Comparison of ENCODE assay signal across 30 mouse cellular contexts in genomic region chr1:182157734-182158133, GRCm38 (mm10). TPM values are rescaled to one million over a fixed set of nuclear protein-coding genes. Genes with fewer than 3 reads are reported as not detected.
"Had no signal": no experiment of that assay in that cellular context is flagged by ENCODE, and none has a peak within 500 bp of the region (broad histone marks: within the 10 kb centered on the region; RNA-seq: fewer than 3 reads in every experiment).

No protein-coding gene starts in this region.

- H3K4me1 ChIP-seq: liver, embryonic 13.5 days; midbrain, embryonic 10.5 days; midbrain, embryonic 15.5 days had no signal

- H3K4me2 ChIP-seq: liver, embryonic 13.5 days; midbrain, embryonic 15.5 days had no signal

- DNase-seq: kidney, adult 18-20 months; kidney, adult 9 months; kidney, postnatal 25 days; layer of hippocampus, adult 9-11 months; liver, embryonic 13.5 days; lung, adult 2 months; lung, postnatal 36 days; thymus, postnatal 25 days had no signal

- H3K4me3 ChIP-seq: layer of hippocampus, adult 2 months; liver, embryonic 13.5 days; megakaryocyte, embryonic 14.5 days; midbrain, embryonic 10.5 days; midbrain, embryonic 15.5 days had no signal

- H3K9me3 ChIP-seq: liver, embryonic 13.5 days; megakaryocyte, embryonic 14.5 days; midbrain, embryonic 10.5 days; midbrain, embryonic 15.5 days had no signal

- H3K36me3 ChIP-seq: liver, embryonic 13.5 days; midbrain, embryonic 10.5 days; midbrain, embryonic 15.5 days had no signal

- ATAC-seq: inflammation-experienced regulatory T-cells, adult 6 months; intestine, embryonic 16.5 days; lung, postnatal 0 days; midbrain, embryonic 15.5 days had no signal

- H3K27me3 ChIP-seq: liver, embryonic 13.5 days; midbrain, embryonic 15.5 days had no signal

- H3K27ac ChIP-seq: kidney, postnatal 0 days; layer of hippocampus, adult 2 months; liver, embryonic 13.5 days; midbrain, embryonic 10.5 days; midbrain, embryonic 15.5 days had no signal

- H3K9ac ChIP-seq: liver, embryonic 13.5 days; midbrain, embryonic 15.5 days had no signal

RNA-seq across cellular contexts. Expression of gene Vmn1r1, which starts 6.6 kb away (rescaled TPM):
- total RNA-seq: layer of hippocampus, adult 2 months; layer of hippocampus, postnatal 25 days; left cerebral cortex, adult 18-20 months; left cerebral cortex, postnatal 10 days; left cerebral cortex, postnatal 36 days; liver, adult 2 months had no signal
- polyA plus RNA-seq: inflammation-experienced regulatory T-cells, adult 6 months; intestine, embryonic 16.5 days; kidney, postnatal 0 days; large intestine, adult 2 months; liver, adult 2 months; liver, embryonic 13.5 days; liver, embryonic 16.5 days; lung, adult 2 months; lung, postnatal 0 days; midbrain, embryonic 10.5 days; midbrain, embryonic 15.5 days; neural tube, embryonic 11.5 days; neural tube, embryonic 14.5 days; small intestine, adult 2 months; spleen, adult 2 months; stomach, embryonic 16.5 days; testis, adult 2 months; thymus, postnatal 0 days had no signal
